Mouse (Mus musculus) left cerebral cortex, adult 9 months (tissue): ENCODE results near the gene Rbm4b.
"Not testable (repeated sequence)": the region's sequence is repeated elsewhere in the genome, so short reads cannot be mapped to it uniquely, and the experiment has no call there.

Experiments
- DNase-seq, 2 experiments: peaks; one replicate each; pipeline ENCODE4 v3.0.0; 2022; ENCODE audit warnings: low spot score in 2 of 2

Gene Rbm4b

GRCm38 (mm10) chr19:4745057-4745456 is 11.2 kb upstream of the Rbm4b start:
- no peak for DNase-seq

GRCm38 (mm10) chr19:4745681-4746080 is 10.6 kb upstream of the Rbm4b start:
- no peak for DNase-seq

GRCm38 (mm10) chr19:4746611-4747010 is 9.7 kb upstream of the Rbm4b start:
- no peak for DNase-seq

- DNase-seq = no peak
Observed at GRCm38 (mm10) chr19:4747631-4748312, 8.5 kb upstream of the Rbm4b start.

- DNase-seq = no peak
Observed at GRCm38 (mm10) chr19:4748493-4748892, 7.8 kb upstream of the Rbm4b start.

- no peak for DNase-seq
Observed at GRCm38 (mm10) chr19:4749975-4750374, 6.3 kb upstream of the Rbm4b start.

GRCm38 (mm10) chr19:4755565-4756192 is 618 bp upstream of the Rbm4b start:
- peak; percentile 76 to 94 for DNase-seq

GRCm38 (mm10) chr19:4756921-4757320 is 624 bp downstream of the Rbm4b start:
- no peak for DNase-seq

GRCm38 (mm10) chr19:4760544-4760943 is 4.2 kb downstream of the Rbm4b start:
- not testable (repeated sequence) for DNase-seq

GRCm38 (mm10) chr19:4762876-4763275 is 6.6 kb downstream of the Rbm4b start:
- DNase-seq = no peak

GRCm38 (mm10) chr19:4767507-4768148 is 11.3 kb downstream of the Rbm4b start:
- no peak for DNase-seq

- no peak for DNase-seq
Observed at GRCm38 (mm10) chr19:4772785-4773184, 16.5 kb downstream of the Rbm4b start.

- DNase-seq = no peak
Observed at GRCm38 (mm10) chr19:4782891-4783290, 26.6 kb downstream of the Rbm4b start.

GRCm38 (mm10) chr19:4785206-4785605 is 28.9 kb downstream of the Rbm4b start:
- DNase-seq = no peak

- no peak for DNase-seq
Observed at GRCm38 (mm10) chr19:4786313-4786712, 30.0 kb downstream of the Rbm4b start.

- DNase-seq = no peak
Observed at GRCm38 (mm10) chr19:4793281-4793830, 37.1 kb downstream of the Rbm4b start.

GRCm38 (mm10) chr19:4793831-4794422 is 37.6 kb downstream of the Rbm4b start, which contains the start of gene Rbm4:
TSS of gene Rbm4 (minus strand) at chr19:4793901.
- peak; percentile 98 to 100 for DNase-seq

- no peak for DNase-seq
Observed at GRCm38 (mm10) chr19:4795929-4796328, 39.6 kb downstream of the Rbm4b start.

GRCm38 (mm10) chr19:4797846-4798245 is 41.5 kb downstream of the Rbm4b start:
- no peak for DNase-seq

GRCm38 (mm10) chr19:4799083-4799482 is 42.8 kb downstream of the Rbm4b start:
- no peak for DNase-seq

- no peak for DNase-seq
Observed at GRCm38 (mm10) chr19:4802691-4803091, 46.4 kb downstream of the Rbm4b start.

- no peak for DNase-seq
Observed at GRCm38 (mm10) chr19:4803283-4803682, 47.0 kb downstream of the Rbm4b start.
